Mouse (Mus musculus): ENCODE measurements around the gene Ripor1. TPM values are rescaled to one million over a fixed set of nuclear protein-coding genes. Genes with fewer than 3 reads are reported as not detected.
A peak's percentile ranks its signal among the peaks of the same experiment; 100 is the strongest.

The Ripor1 gene
- polyA plus RNA-seq, 1 experiment from 2014 or later: 30.6 TPM

- Histone ChIP-seq H3K9ac (no peak overlapping the region), H3K27me3 (ENCODE audit: control insufficient read depth, insufficient read depth, low read length) (no peaks in the 10 kb centered on the region), H3K4me1 (replicated peaks; ENCODE audit: control insufficient read depth, insufficient read depth, low read length) (0 out of 2 replicates have a peak, but pooled peaks cover 7% of the 10 kb centered on the region), H3K4me3 (replicated peaks; ENCODE audit: low read length) (no peak overlapping the region), H3K9me3 (ENCODE audit: control insufficient read depth, low read length) (no peaks in the 10 kb centered on the region), H3K36me3 (replicated peaks; ENCODE audit: control insufficient read depth, insufficient read depth) (peaks cover 70% of the 10 kb centered on the region), H3K27ac (peak overlapping the region; percentile 60), H3K4me2 (replicated peaks) (no peak overlapping the region)
- DNase-seq (ENCODE audit: low spot score) (no peak), ATAC-seq (ENCODE audit: low FRiP score) (no peak)
- WGBS: 37% methylated on average over 4 of the region's 4 CpGs
Measured at GRCm38 (mm10) chr8:105621841-105622240, 16.8 kb downstream of the Ripor1 start.

- no peak overlapping the region for H3K4me3 ChIP-seq (replicated peaks; ENCODE audit: low read length)
- ATAC-seq (ENCODE audit: low FRiP score): peak; percentile 88
- H3K27ac ChIP-seq: peak overlapping the region; percentile 60; the same call in 1 of the 2 replicates
- no peaks in the 10 kb centered on the region for H3K9me3 ChIP-seq (ENCODE audit: control insufficient read depth, low read length)
- peak; percentile 96 for DNase-seq (ENCODE audit: low spot score)
- H3K4me2 ChIP-seq (replicated peaks): no peak overlapping the region
- H3K9ac ChIP-seq: no peak overlapping the region
- peaks cover 64% of the 10 kb centered on the region for H3K36me3 ChIP-seq (replicated peaks; ENCODE audit: control insufficient read depth, insufficient read depth)
- H3K27me3 ChIP-seq (ENCODE audit: control insufficient read depth, insufficient read depth, low read length): no peaks in the 10 kb centered on the region
- 0 out of 2 replicates have a peak, but pooled peaks cover 7% of the 10 kb centered on the region for H3K4me1 ChIP-seq (replicated peaks; ENCODE audit: control insufficient read depth, insufficient read depth, low read length)
- WGBS: 7% methylated on average over 8 of the region's 8 CpGs
Measured at GRCm38 (mm10) chr8:105622421-105622920, 17.4 kb downstream of the Ripor1 start.

GRCm38 (mm10) chr8:105623118-105623517, 18.1 kb downstream of the Ripor1 start:
- 24% methylated on average over 5 of the region's 5 CpGs for WGBS
- no peak for ATAC-seq (ENCODE audit: low FRiP score)
- no peak overlapping the region for H3K27ac ChIP-seq

GRCm38 (mm10) chr8:105623679-105624245, 18.7 kb downstream of the Ripor1 start:
- no peak overlapping the region for H3K9ac ChIP-seq

More at GRCm38 (mm10) chr8:105623118-105623517, 18.1 kb downstream of the Ripor1 start:
- Histone ChIP-seq H3K4me1 (replicated peaks; ENCODE audit: control insufficient read depth, insufficient read depth, low read length) (0 out of 2 replicates have a peak, but pooled peaks cover 7% of the 10 kb centered on the region), H3K36me3 (replicated peaks; ENCODE audit: control insufficient read depth, insufficient read depth) (peaks cover 57% of the 10 kb centered on the region), H3K4me3 (replicated peaks; ENCODE audit: low read length) (no peak overlapping the region), H3K27me3 (ENCODE audit: control insufficient read depth, insufficient read depth, low read length) (no peaks in the 10 kb centered on the region), H3K9me3 (ENCODE audit: control insufficient read depth, low read length) (no peaks in the 10 kb centered on the region), H3K9ac (no peak overlapping the region), H3K4me2 (replicated peaks) (no peak overlapping the region)
- DNase-seq (ENCODE audit: low spot score): no peak

GRCm38 (mm10) chr8:105624401-105624800, 19.3 kb downstream of the Ripor1 start:
- WGBS: 45% methylated on average over 3 of the region's 3 CpGs
- DNase-seq (ENCODE audit: low spot score): no peak
- H3K4me1 ChIP-seq (replicated peaks; ENCODE audit: control insufficient read depth, insufficient read depth, low read length): 0 out of 2 replicates have a peak, but pooled peaks cover 7% of the 10 kb centered on the region

More at GRCm38 (mm10) chr8:105623679-105624245, 18.7 kb downstream of the Ripor1 start:
- ATAC-seq (ENCODE audit: low FRiP score) (no peak), DNase-seq (ENCODE audit: low spot score) (no peak)
- no peaks in the 10 kb centered on the region for H3K9me3 ChIP-seq (ENCODE audit: control insufficient read depth, low read length)
- H3K27me3 ChIP-seq (ENCODE audit: control insufficient read depth, insufficient read depth, low read length): no peaks in the 10 kb centered on the region
- no peak overlapping the region for H3K4me3 ChIP-seq (replicated peaks; ENCODE audit: low read length)
- H3K36me3 ChIP-seq (replicated peaks; ENCODE audit: control insufficient read depth, insufficient read depth): peaks cover 51% of the 10 kb centered on the region
- 51% methylated on average over 7 of the region's 7 CpGs for WGBS
- 0 out of 2 replicates have a peak, but pooled peaks cover 7% of the 10 kb centered on the region for H3K4me1 ChIP-seq (replicated peaks; ENCODE audit: control insufficient read depth, insufficient read depth, low read length)
- H3K27ac ChIP-seq: no peak overlapping the region
- H3K4me2 ChIP-seq (replicated peaks): no peak overlapping the region

GRCm38 (mm10) chr8:105624831-105625230, 19.8 kb downstream of the Ripor1 start:
- Histone ChIP-seq H3K36me3 (replicated peaks; ENCODE audit: control insufficient read depth, insufficient read depth) (peaks cover 40% of the 10 kb centered on the region), H3K27ac (no peak overlapping the region), H3K27me3 (ENCODE audit: control insufficient read depth, insufficient read depth, low read length) (no peaks in the 10 kb centered on the region), H3K4me2 (replicated peaks) (no peak overlapping the region), H3K4me3 (replicated peaks; ENCODE audit: low read length) (no peak overlapping the region), H3K9me3 (ENCODE audit: control insufficient read depth, low read length) (no peaks in the 10 kb centered on the region), H3K4me1 (replicated peaks; ENCODE audit: control insufficient read depth, insufficient read depth, low read length) (0 out of 2 replicates have a peak, but pooled peaks cover 7% of the 10 kb centered on the region), H3K9ac (no peak overlapping the region)
- ATAC-seq (ENCODE audit: low FRiP score) (no peak), DNase-seq (ENCODE audit: low spot score) (no peak)
- 69% methylated on average over 1 of the region's 1 CpGs for WGBS

More at GRCm38 (mm10) chr8:105624401-105624800, 19.3 kb downstream of the Ripor1 start:
- H3K36me3 ChIP-seq (replicated peaks; ENCODE audit: control insufficient read depth, insufficient read depth): peaks cover 44% of the 10 kb centered on the region
- no peak overlapping the region for H3K4me2 ChIP-seq (replicated peaks)
- no peak overlapping the region for H3K27ac ChIP-seq
- H3K9ac ChIP-seq: no peak overlapping the region
- no peaks in the 10 kb centered on the region for H3K9me3 ChIP-seq (ENCODE audit: control insufficient read depth, low read length)
- H3K27me3 ChIP-seq (ENCODE audit: control insufficient read depth, insufficient read depth, low read length): no peaks in the 10 kb centered on the region
- no peak for ATAC-seq (ENCODE audit: low FRiP score)
- H3K4me3 ChIP-seq (replicated peaks; ENCODE audit: low read length): no peak overlapping the region

- Histone ChIP-seq H3K4me3 (replicated peaks; ENCODE audit: low read length) (no peak overlapping the region), H3K4me1 (replicated peaks; ENCODE audit: control insufficient read depth, insufficient read depth, low read length) (0 out of 2 replicates have a peak, but pooled peaks cover 7% of the 10 kb centered on the region), H3K27ac (no peak overlapping the region), H3K36me3 (replicated peaks; ENCODE audit: control insufficient read depth, insufficient read depth) (peaks cover 28% of the 10 kb centered on the region), H3K9me3 (ENCODE audit: control insufficient read depth, low read length) (no peaks in the 10 kb centered on the region), H3K9ac (no peak overlapping the region), H3K4me2 (replicated peaks) (no peak overlapping the region), H3K27me3 (ENCODE audit: control insufficient read depth, insufficient read depth, low read length) (no peaks in the 10 kb centered on the region)
- DNase-seq (ENCODE audit: low spot score) (no peak), ATAC-seq (ENCODE audit: low FRiP score) (no peak)
- 57% methylated on average over 1 of the region's 1 CpGs for WGBS
Measured at GRCm38 (mm10) chr8:105626086-105626485, 21.0 kb downstream of the Ripor1 start.

- no peak overlapping the region for H3K4me2 ChIP-seq (replicated peaks)
- no peak overlapping the region for H3K27ac ChIP-seq
- H3K9me3 ChIP-seq (ENCODE audit: control insufficient read depth, low read length): no peaks in the 10 kb centered on the region
- no peaks in the 10 kb centered on the region for H3K4me1 ChIP-seq (replicated peaks; ENCODE audit: control insufficient read depth, insufficient read depth, low read length)
- 95% methylated on average over 4 of the region's 4 CpGs for WGBS
- no peak overlapping the region for H3K4me3 ChIP-seq (replicated peaks; ENCODE audit: low read length)
- no peaks in the 10 kb centered on the region for H3K27me3 ChIP-seq (ENCODE audit: control insufficient read depth, insufficient read depth, low read length)
- no peak for ATAC-seq (ENCODE audit: low FRiP score)
- no peak for DNase-seq (ENCODE audit: low spot score)
- 0 out of 2 replicates have a peak, but pooled peaks cover 3% of the 10 kb centered on the region for H3K36me3 ChIP-seq (replicated peaks; ENCODE audit: control insufficient read depth, insufficient read depth)
- H3K9ac ChIP-seq: no peak overlapping the region
Measured at GRCm38 (mm10) chr8:105629337-105629736, 24.3 kb downstream of the Ripor1 start.

- DNase-seq (ENCODE audit: low spot score): no peak
- Histone ChIP-seq H3K36me3 (replicated peaks; ENCODE audit: control insufficient read depth, insufficient read depth) (no peaks in the 10 kb centered on the region), H3K4me1 (replicated peaks; ENCODE audit: control insufficient read depth, insufficient read depth, low read length) (peaks cover 23% of the 10 kb centered on the region), H3K9me3 (ENCODE audit: control insufficient read depth, low read length) (no peaks in the 10 kb centered on the region), H3K9ac (peak overlapping the region; percentile 93), H3K27me3 (ENCODE audit: control insufficient read depth, insufficient read depth, low read length) (no peaks in the 10 kb centered on the region), H3K4me2 (replicated peaks) (peak overlapping the region; percentile 94), H3K27ac (no peak overlapping the region), H3K4me3 (replicated peaks; ENCODE audit: low read length) (peak overlapping the region; percentile 63; the same call in 1 of the 2 replicates)
- no peak for ATAC-seq (ENCODE audit: low FRiP score)
- WGBS: 94% methylated on average over 2 of the region's 2 CpGs
Measured at GRCm38 (mm10) chr8:105634771-105635458, 29.9 kb downstream of the Ripor1 start.
